Mouse (Mus musculus) heart, embryonic 16.5 days (tissue): ENCODE data around the gene Rcn2. TPM values are rescaled to one million over a fixed set of nuclear protein-coding genes. Genes with fewer than 3 reads are reported as not detected.

Experiments used
- ATAC-seq: fragments of 200-750 bp; cut with Nextera tagmentation; replicated peaks from 2 replicates; pipeline ENCODE4 v1.8.0; 2017; ENCODE audit warnings: moderate number of reproducible peaks; ENCODE audit not compliant: insufficient read depth, low FRiP score; ENCODE audit errors: extremely low read depth
- H3K27ac ChIP-seq: fragments of 300-500 bp; sonication (generic); 2 replicates; pipeline ENCODE4 v1.5.1; 2014; ENCODE audit warnings: mild to moderate bottlenecking, low read length, control low read depth, moderate library complexity
- H3K27me3 ChIP-seq: fragments of 300-500 bp; sonication (generic); 2 replicates; pipeline ENCODE4 v1.6.1; 2014; ENCODE audit warnings: low read length, mixed read lengths; ENCODE audit not compliant: control insufficient read depth, insufficient read depth
- H3K36me3 ChIP-seq: fragments of 300-500 bp; sonication (generic); 2 replicates; pipeline ENCODE4 v1.6.1; 2014; ENCODE audit not compliant: control insufficient read depth, insufficient read depth
- H3K4me1 ChIP-seq: fragments of 300-500 bp; sonication (generic); 2 replicates; pipeline ENCODE4 v1.6.1; 2014; ENCODE audit warnings: low read length, mixed read lengths; ENCODE audit not compliant: control insufficient read depth, insufficient read depth
- H3K4me2 ChIP-seq: fragments of 300-500 bp; sonication (generic); 2 replicates; pipeline ENCODE4 v1.6.1; 2014; ENCODE audit warnings: low read depth, mild to moderate bottlenecking, control low read depth, low read length
- H3K4me3 ChIP-seq: fragments of 300-500 bp; sonication (generic); 2 replicates; pipeline ENCODE4 v1.5.1; 2014; ENCODE audit warnings: mild to moderate bottlenecking, control low read depth, low read length
- H3K9ac ChIP-seq: fragments of 300-500 bp; sonication (generic); 2 replicates; pipeline ENCODE4 v1.6.1; 2014; ENCODE audit warnings: low read length, control low read depth
- H3K9me3 ChIP-seq: fragments of 300-500 bp; sonication (generic); replicated peaks from 2 replicates; pipeline ENCODE4 v1.6.1; 2016; ENCODE audit warnings: low read length; ENCODE audit not compliant: control insufficient read depth
- WGBS: fragments of 180-500 bp; shearing (Covaris S2); extraction: QIAGEN DNeasy Blood & Tissue Kit; methylation state at CpG from one replicate; pipeline ENCODE4 v1.1.7; 2014; 5-methylcytosine and 5-hydroxymethylcytosine counted together
- polyA plus RNA-seq: library from polyadenylated mRNA; unstranded; fragments of >200 nt; fragmentation: Nextera tagmentation; extraction: Ambion mirVana; gene quantifications from 2 replicates; pipeline ENCODE4 v1.2.1, GENCODE M21; 2015

Gene Rcn2
- polyA plus RNA-seq, 1 experiment from 2014 or later: 129 TPM

GRCm38 (mm10) chr9:56106274-56107072 is 64.8 kb downstream of the Rcn2 start:
- no peaks in the 10 kb centered on the region for H3K36me3 ChIP-seq
- H3K9me3 ChIP-seq: no peaks in the 10 kb centered on the region
- H3K4me2 ChIP-seq: no peak overlapping the region
- H3K27ac ChIP-seq: no peak overlapping the region
- H3K9ac ChIP-seq: no peak overlapping the region
- no peak for ATAC-seq
- H3K27me3 ChIP-seq: no peaks in the 10 kb centered on the region
- H3K4me3 ChIP-seq: no peak overlapping the region
- 76% methylated on average over 6 of the region's 6 CpGs for WGBS
- 0 out of 2 replicates have a peak, but pooled peaks cover 4% of the 10 kb centered on the region for H3K4me1 ChIP-seq

GRCm38 (mm10) chr9:56107527-56107926 is 65.9 kb downstream of the Rcn2 start:
- Histone ChIP-seq H3K4me1 (0 out of 2 replicates have a peak, but pooled peaks cover 4% of the 10 kb centered on the region), H3K27ac (no peak overlapping the region), H3K27me3 (no peaks in the 10 kb centered on the region), H3K9me3 (no peaks in the 10 kb centered on the region), H3K4me3 (no peak overlapping the region), H3K4me2 (no peak overlapping the region), H3K36me3 (no peaks in the 10 kb centered on the region), H3K9ac (no peak overlapping the region)
- ATAC-seq: no peak
- WGBS: 55% methylated on average over 6 of the region's 6 CpGs

- ATAC-seq: no peak
Measured at GRCm38 (mm10) chr9:56108174-56108573, 66.5 kb downstream of the Rcn2 start.

More at GRCm38 (mm10) chr9:56108174-56108573, 66.5 kb downstream of the Rcn2 start:
- Histone ChIP-seq H3K4me2 (no peak overlapping the region), H3K4me1 (0 out of 2 replicates have a peak, but pooled peaks cover 4% of the 10 kb centered on the region), H3K9me3 (no peaks in the 10 kb centered on the region), H3K4me3 (no peak overlapping the region), H3K27ac (no peak overlapping the region), H3K27me3 (no peaks in the 10 kb centered on the region), H3K9ac (no peak overlapping the region), H3K36me3 (no peaks in the 10 kb centered on the region)
- 67% methylated on average over 5 of the region's 5 CpGs for WGBS

Other genes starting within 250 kb of the Rcn2 start
- 8.1 and 8.3 TPM in 2 replicates for gene Scaper, start 103.7 kb upstream of the Rcn2 start, polyA plus RNA-seq
- gene 4930563M21Rik, start 31.3 kb upstream of the Rcn2 start, polyA plus RNA-seq: not detected in 2 replicates
- 3.6 and 6.2 TPM in 2 replicates for gene Pstpip1, start 48.1 kb downstream of the Rcn2 start, polyA plus RNA-seq
- 457 and 460 TPM in 2 replicates for gene Tspan3, start 123.6 kb downstream of the Rcn2 start, polyA plus RNA-seq